Mouse (Mus musculus): Measurements from ENCODE around the gene Fzr1.

GRCm38 (mm10) chr10:81350351-81351063, 27.8 kb downstream of the Fzr1 start, which contains the start of gene Hmg20b:
- TF ChIP-seq POLR2A (IDR thresholded peaks at IDR 0.05; ENCODE audit: control insufficient read depth, extremely low read depth, insufficient read depth, low read length, poor library complexity) (peak; percentile 63; the same call in 1 of the 2 replicates), CTCF (IDR thresholded peaks at IDR 0.05; ENCODE audit: borderline replicate concordance, control insufficient read depth, extremely low read depth, insufficient read depth, low read length, poor library complexity) (peak; percentile 72; the same call in 1 of the 2 replicates)

Data from thymus, adult 2 months (tissue).